Comparison of ENCODE assay signal across 7 mouse cellular contexts in genomic region chr1:34005726-34006638, GRCm38 (mm10).
DNase-seq lines count a peak whose midpoint lies in the region; ATAC-seq and TF ChIP-seq lines count a peak whose summit lies in the region.

No protein-coding gene starts in this region.

- peak overlapping the region; percentile 85 for H3K4me2 ChIP-seq in hindbrain, postnatal 0 days (ENCODE audit: low read depth, low read length)

- peaks cover 10% of the 10 kb centered on the region; the same call in 1 of the 2 replicates for H3K4me1 ChIP-seq in hindbrain, postnatal 0 days (ENCODE audit: insufficient read depth, low read length)

- peak overlapping the region; percentile 86 for H3K27ac ChIP-seq in gastrocnemius, adult 2 months
- peak overlapping the region; percentile 86 for H3K27ac ChIP-seq in hindbrain, postnatal 0 days
- H3K27ac ChIP-seq in left cerebral cortex, adult 2 months = peak overlapping the region; percentile 95

- peak; percentile 79 for TF ChIP-seq CTCF in gastrocnemius, adult 2 months (IDR thresholded peaks at IDR 0.05)
- peak; percentile 82 for TF ChIP-seq CTCF in hindbrain, postnatal 0 days (IDR thresholded peaks at IDR 0.05; ENCODE audit: low read depth)
- peak; percentile 76 for TF ChIP-seq CTCF in left cerebral cortex, adult 2 months (IDR thresholded peaks at IDR 0.05)

- no peaks in the 10 kb centered on the region for H3K9me3 ChIP-seq in hindbrain, postnatal 0 days (ENCODE audit: low read length)

- no peaks in the 10 kb centered on the region for H3K27me3 ChIP-seq in hindbrain, postnatal 0 days (ENCODE audit: insufficient read depth, low read length)

- ATAC-seq in hindbrain, postnatal 0 days = peak; percentile 82

- H3K4me3 ChIP-seq in gastrocnemius, adult 2 months = peak overlapping the region; percentile 81
- peak overlapping the region; percentile 64 for H3K4me3 ChIP-seq in hindbrain, postnatal 0 days (ENCODE audit: low read length)
- H3K4me3 ChIP-seq in left cerebral cortex, adult 2 months = peak overlapping the region; percentile 80

- intact Hi-C loops in gastrocnemius, adult 2 months (cut with DNase I) = loop anchor here (2.0 to 10.0 kb wide), 3 partner anchors 56 to 429 kb away; partner anchors contain the start of genes Ccdc115 and Imp4
- intact Hi-C loops in left cerebral cortex, adult 2 months (cut with DNase I) = loop anchor here (1.0 to 5.0 kb wide), 4 partner anchors 56 to 158 kb away; no protein-coding TSS in a partner anchor

- H3K9ac ChIP-seq in hindbrain, postnatal 0 days (replicated peaks; ENCODE audit: low read length) = peak overlapping the region; percentile 65

- under 1% methylated on average over 29 of the region's 29 CpGs for WGBS in hindbrain, postnatal 0 days

- peak; percentile 89 for DNase-seq in adipocyte (ENCODE audit: low spot score)
- peak; percentile 75 to 82 for DNase-seq in cerebellum, postnatal 36 days
- peak; percentile 73 for DNase-seq in gastrocnemius, adult 2 months
- DNase-seq in hindbrain, postnatal 0 days (ENCODE audit: low spot score) = peak; percentile 91
- DNase-seq in left cerebral cortex, adult 2 months (ENCODE audit: extremely low spot score in 1 of 2, low spot score in 2 of 2) = peak; percentile 59 to 71
- DNase-seq in lung, postnatal 36 days = peak; percentile 83
- DNase-seq in retina, postnatal 1 day = peak; percentile 88

- H3K36me3 ChIP-seq in hindbrain, postnatal 0 days (ENCODE audit: insufficient read depth, low read length) = no peaks in the 10 kb centered on the region

Comparison
In these comparisons a context has a peak if more than half of its experiments do, and no peak if none do; other contexts are left out.
1. Peak in every context shown above with its lines: DNase-seq, ATAC-seq, H3K4me3 ChIP-seq and H3K27ac ChIP-seq.